Mouse (Mus musculus): ENCODE measurements around the gene Fam117b. TPM values are rescaled to one million over a fixed set of nuclear protein-coding genes. Genes with fewer than 3 reads are reported as not detected.
A peak's percentile ranks its signal among the peaks of the same experiment; 100 is the strongest.

The Fam117b gene
- polyA plus RNA-seq, 1 experiment from 2014 or later: 1.8 TPM

GRCm38 (mm10) chr1:59947509-59947908 lies 34.7 kb downstream of the Fam117b start:
- 92% methylated on average over 4 of the region's 4 CpGs for WGBS (ENCODE audit: insufficient replicate concordance)
- H3K9me3 ChIP-seq (ENCODE audit: low read length): no peaks in the 10 kb centered on the region
- H3K4me2 ChIP-seq (ENCODE audit: low read depth, low read length): no peak overlapping the region

GRCm38 (mm10) chr1:59957206-59957605 lies 44.4 kb downstream of the Fam117b start:
- TF ChIP-seq CTCF (IDR thresholded peaks at IDR 0.05; ENCODE audit: low read depth) (no peak), EP300 (IDR thresholded peaks at IDR 0.05; ENCODE audit: low read depth) (no peak)
- Histone ChIP-seq H3K4me2 (ENCODE audit: low read depth, low read length) (no peak overlapping the region), H3K27me3 (ENCODE audit: insufficient read depth, low read length) (no peaks in the 10 kb centered on the region), H3K27ac (ENCODE audit: low read depth) (no peak overlapping the region), H3K36me3 (replicated peaks; ENCODE audit: insufficient read depth, low read length) (peaks cover 5% of the 10 kb centered on the region; the same call in 1 of the 2 replicates), H3K4me1 (ENCODE audit: insufficient read depth) (no peaks in the 10 kb centered on the region), H3K4me3 (ENCODE audit: low read depth, low read length) (no peak overlapping the region), H3K9ac (replicated peaks) (no peak overlapping the region), H3K9me3 (ENCODE audit: low read length) (no peaks in the 10 kb centered on the region)
- ATAC-seq (no peak), DNase-seq (no peak)
- WGBS (ENCODE audit: insufficient replicate concordance): 54% methylated on average over 3 of the region's 3 CpGs

More at GRCm38 (mm10) chr1:59947509-59947908, 34.7 kb downstream of the Fam117b start:
- Histone ChIP-seq H3K36me3 (replicated peaks; ENCODE audit: insufficient read depth, low read length) (peaks cover 2% of the 10 kb centered on the region; the same call in 1 of the 2 replicates), H3K27me3 (ENCODE audit: insufficient read depth, low read length) (no peaks in the 10 kb centered on the region), H3K4me3 (ENCODE audit: low read depth, low read length) (no peak overlapping the region), H3K9ac (replicated peaks) (no peak overlapping the region), H3K27ac (ENCODE audit: low read depth) (no peak overlapping the region), H3K4me1 (ENCODE audit: insufficient read depth) (peaks cover 6% of the 10 kb centered on the region; the same call in 1 of the 2 replicates)
- DNase-seq: no peak
- no peak for TF ChIP-seq CTCF (IDR thresholded peaks at IDR 0.05; ENCODE audit: low read depth)
- no peak for TF ChIP-seq EP300 (IDR thresholded peaks at IDR 0.05; ENCODE audit: low read depth)
- ATAC-seq: no peak

GRCm38 (mm10) chr1:59959941-59960340 lies 47.1 kb downstream of the Fam117b start:
- H3K9ac ChIP-seq (replicated peaks): no peak overlapping the region
- H3K4me1 ChIP-seq (ENCODE audit: insufficient read depth): no peaks in the 10 kb centered on the region
- no peaks in the 10 kb centered on the region for H3K27me3 ChIP-seq (ENCODE audit: insufficient read depth, low read length)
- no peak overlapping the region for H3K4me3 ChIP-seq (ENCODE audit: low read depth, low read length)
- no peaks in the 10 kb centered on the region for H3K9me3 ChIP-seq (ENCODE audit: low read length)
- DNase-seq (no peak), ATAC-seq (no peak)
- H3K4me2 ChIP-seq (ENCODE audit: low read depth, low read length): no peak overlapping the region
- WGBS (ENCODE audit: insufficient replicate concordance): 43% methylated on average over 1 of the region's 1 CpGs
- peaks cover 8% of the 10 kb centered on the region; the same call in 1 of the 2 replicates for H3K36me3 ChIP-seq (replicated peaks; ENCODE audit: insufficient read depth, low read length)
- no peak overlapping the region for H3K27ac ChIP-seq (ENCODE audit: low read depth)
- TF ChIP-seq EP300 (IDR thresholded peaks at IDR 0.05; ENCODE audit: low read depth): no peak
- no peak for TF ChIP-seq CTCF (IDR thresholded peaks at IDR 0.05; ENCODE audit: low read depth)

- ATAC-seq (no peak), DNase-seq (no peak)
- Histone ChIP-seq H3K27me3 (ENCODE audit: insufficient read depth, low read length) (no peaks in the 10 kb centered on the region), H3K9me3 (ENCODE audit: low read length) (no peaks in the 10 kb centered on the region), H3K27ac (ENCODE audit: low read depth) (no peak overlapping the region), H3K4me1 (ENCODE audit: insufficient read depth) (no peaks in the 10 kb centered on the region), H3K4me2 (ENCODE audit: low read depth, low read length) (no peak overlapping the region), H3K36me3 (replicated peaks; ENCODE audit: insufficient read depth, low read length) (peaks cover 13% of the 10 kb centered on the region), H3K9ac (replicated peaks) (no peak overlapping the region), H3K4me3 (ENCODE audit: low read depth, low read length) (no peak overlapping the region)
- 76% methylated on average over 6 of the region's 6 CpGs for WGBS (ENCODE audit: insufficient replicate concordance)
- no peak for TF ChIP-seq EP300 (IDR thresholded peaks at IDR 0.05; ENCODE audit: low read depth)
- TF ChIP-seq CTCF (IDR thresholded peaks at IDR 0.05; ENCODE audit: low read depth): no peak
These were observed 53.5 kb downstream of the Fam117b start for GRCm38 (mm10) chr1:59966171-59966785.

- peaks cover 15% of the 10 kb centered on the region for H3K36me3 ChIP-seq (replicated peaks; ENCODE audit: insufficient read depth, low read length)
- no peak overlapping the region for H3K4me2 ChIP-seq (ENCODE audit: low read depth, low read length)
- no peak for DNase-seq
- no peak overlapping the region for H3K9ac ChIP-seq (replicated peaks)
- H3K9me3 ChIP-seq (ENCODE audit: low read length): no peaks in the 10 kb centered on the region
- WGBS (ENCODE audit: insufficient replicate concordance): 89% methylated on average over 4 of the region's 4 CpGs
- H3K4me3 ChIP-seq (ENCODE audit: low read depth, low read length): no peak overlapping the region
- no peaks in the 10 kb centered on the region for H3K27me3 ChIP-seq (ENCODE audit: insufficient read depth, low read length)
- no peaks in the 10 kb centered on the region for H3K4me1 ChIP-seq (ENCODE audit: insufficient read depth)
- TF ChIP-seq EP300 (IDR thresholded peaks at IDR 0.05; ENCODE audit: low read depth) (no peak), CTCF (IDR thresholded peaks at IDR 0.05; ENCODE audit: low read depth) (peak; percentile 61)
- H3K27ac ChIP-seq (ENCODE audit: low read depth): no peak overlapping the region
- ATAC-seq: no peak
These were observed 54.5 kb downstream of the Fam117b start for GRCm38 (mm10) chr1:59967291-59967690.

- peaks cover 4% of the 10 kb centered on the region; the same call in 1 of the 2 replicates for H3K9me3 ChIP-seq (ENCODE audit: low read length)
- H3K27ac ChIP-seq (ENCODE audit: low read depth): no peak overlapping the region
- no peak for TF ChIP-seq EP300 (IDR thresholded peaks at IDR 0.05; ENCODE audit: low read depth)
- no peak for TF ChIP-seq CTCF (IDR thresholded peaks at IDR 0.05; ENCODE audit: low read depth)
- no peak overlapping the region for H3K4me3 ChIP-seq (ENCODE audit: low read depth, low read length)
- H3K27me3 ChIP-seq (ENCODE audit: insufficient read depth, low read length): no peaks in the 10 kb centered on the region
- DNase-seq (no peak), ATAC-seq (no peak)
- H3K36me3 ChIP-seq (replicated peaks; ENCODE audit: insufficient read depth, low read length): peaks cover 12% of the 10 kb centered on the region
- H3K4me2 ChIP-seq (ENCODE audit: low read depth, low read length): no peak overlapping the region
- no peak overlapping the region for H3K9ac ChIP-seq (replicated peaks)
- H3K4me1 ChIP-seq (ENCODE audit: insufficient read depth): no peaks in the 10 kb centered on the region
These were observed 73.8 kb downstream of the Fam117b start for GRCm38 (mm10) chr1:59986626-59987025.
